Mouse (Mus musculus) kidney, postnatal 4 days (tissue): Measurements from ENCODE around the gene Pcgf2.
"Not testable (repeated sequence)": the region's sequence is repeated elsewhere in the genome, so short reads cannot be mapped to it uniquely, and the experiment has no call there.

Experiments
- DNase-seq, 2 experiments: peaks; one replicate each; pipeline ENCODE4 v3.0.0; 2021; ENCODE audit warnings: mixed read lengths in 2 of 2

The Pcgf2 gene

DNA sequence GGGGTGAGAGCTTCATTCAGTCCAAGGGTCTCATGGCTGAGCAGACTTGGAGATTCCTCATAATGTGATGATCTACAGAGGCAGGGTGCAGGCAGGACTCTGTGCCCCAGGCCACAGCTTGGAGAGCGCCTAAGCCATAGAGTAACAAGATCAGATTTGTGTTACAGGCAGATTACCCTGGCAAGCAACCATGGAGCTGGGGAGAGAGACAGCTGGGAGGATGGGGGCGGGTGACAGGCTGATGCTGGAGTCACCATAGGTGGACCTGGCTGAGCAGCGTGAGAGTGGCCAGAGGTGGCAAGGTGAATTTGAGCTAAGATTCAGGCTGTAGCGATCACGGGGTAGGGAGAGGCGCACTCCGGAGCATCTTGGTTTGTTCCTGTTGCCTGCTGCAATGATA, 32.1 kb downstream of the Pcgf2 start:
- DNase-seq, result no peak

GRCm38 (mm10) chr11:97666794-97667193, 33.5 kb downstream of the Pcgf2 start:
- DNase-seq, result no peak

GRCm38 (mm10) chr11:97666221-97666620, 34.1 kb downstream of the Pcgf2 start:
- no peak for DNase-seq

DNA sequence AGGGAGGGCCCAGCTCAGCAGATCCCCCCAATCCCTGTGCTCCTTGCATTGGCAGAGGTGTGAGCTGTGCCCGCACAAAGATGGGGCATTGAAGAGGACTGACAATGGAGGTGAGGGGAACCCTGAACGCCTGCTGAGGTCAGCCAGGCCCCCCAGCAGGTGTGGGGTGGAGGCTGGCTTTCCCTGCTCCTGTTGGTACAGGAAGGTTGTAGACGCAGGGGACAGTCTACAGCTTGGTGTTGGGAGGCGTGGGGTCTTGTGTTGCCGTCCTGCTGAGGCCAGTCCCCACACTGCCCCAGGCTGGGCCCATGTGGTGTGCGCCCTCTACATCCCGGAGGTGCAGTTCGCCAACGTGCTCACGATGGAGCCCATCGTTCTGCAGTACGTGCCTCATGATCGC, 34.9 kb downstream of the Pcgf2 start:
- no peak for DNase-seq

DNA sequence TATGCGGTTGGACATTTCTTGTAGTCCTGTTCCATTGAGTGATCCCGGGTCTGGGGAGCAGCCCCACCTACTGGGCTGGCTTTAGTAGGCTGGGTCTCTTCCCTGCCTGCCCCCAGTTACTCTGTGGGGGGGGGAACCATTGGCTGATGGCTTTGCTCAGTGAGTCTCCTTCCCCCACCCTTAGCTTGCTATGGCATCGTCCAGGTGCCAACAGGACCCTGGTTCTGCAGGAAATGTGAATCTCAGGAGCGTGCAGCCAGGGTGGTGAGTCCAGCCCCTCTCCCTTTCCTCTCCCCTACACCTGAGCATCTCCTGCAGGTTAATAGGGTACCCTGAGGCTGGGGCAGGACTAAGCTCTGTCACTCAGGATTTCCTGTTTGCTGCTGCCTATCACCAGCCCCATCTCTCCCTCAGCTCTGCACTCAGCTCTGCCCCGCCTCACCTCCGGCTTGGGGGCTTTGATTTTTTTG, 35.5 kb downstream of the Pcgf2 start:
- peak in 1 of 2 experiments; percentile 61 for DNase-seq

GRCm38 (mm10) chr11:97664339-97664665, 36.0 kb downstream of the Pcgf2 start:
- DNase-seq, result no peak

DNA sequence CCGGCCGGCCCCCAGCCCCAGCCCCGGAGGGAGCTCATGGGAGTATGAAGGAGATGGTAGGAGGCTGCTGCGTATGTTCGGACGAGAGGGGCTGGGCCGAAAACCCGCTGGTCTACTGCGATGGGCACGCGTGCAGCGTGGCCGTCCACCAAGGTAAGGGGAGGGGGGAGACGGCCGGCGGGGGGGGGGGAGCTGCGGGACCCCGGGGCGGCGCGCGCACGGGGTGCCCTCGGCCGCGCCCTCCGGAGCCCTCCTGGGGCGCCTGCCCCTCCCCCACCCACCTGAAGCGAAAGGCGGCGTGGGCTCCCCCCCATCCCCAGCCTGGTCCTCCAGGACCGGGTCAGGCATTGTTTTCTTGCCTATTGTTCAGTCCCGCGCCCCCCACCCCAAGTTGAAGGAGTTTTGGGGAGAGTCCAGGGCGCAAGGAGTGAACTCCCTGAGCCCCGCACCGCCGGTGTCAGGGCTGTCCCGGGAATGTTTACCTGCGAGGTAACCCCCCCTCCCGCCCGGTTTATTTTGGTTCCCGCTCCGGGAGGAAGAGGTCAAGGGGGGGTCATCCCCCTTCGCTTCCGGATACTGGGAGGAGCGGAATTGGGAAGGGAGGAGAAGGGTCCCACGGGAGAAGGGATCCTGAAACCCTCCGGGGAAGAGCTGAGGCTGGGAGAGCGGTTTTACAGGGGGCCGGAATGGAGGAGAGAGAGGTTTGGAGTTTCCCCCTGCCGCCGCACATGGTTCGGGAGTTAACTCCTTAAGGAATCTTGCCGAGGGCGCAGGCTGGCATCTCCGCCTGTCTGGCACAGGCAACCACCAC, 36.6 kb downstream of the Pcgf2 start:
- DNase-seq, result peak; percentile 55 to 71

DNA sequence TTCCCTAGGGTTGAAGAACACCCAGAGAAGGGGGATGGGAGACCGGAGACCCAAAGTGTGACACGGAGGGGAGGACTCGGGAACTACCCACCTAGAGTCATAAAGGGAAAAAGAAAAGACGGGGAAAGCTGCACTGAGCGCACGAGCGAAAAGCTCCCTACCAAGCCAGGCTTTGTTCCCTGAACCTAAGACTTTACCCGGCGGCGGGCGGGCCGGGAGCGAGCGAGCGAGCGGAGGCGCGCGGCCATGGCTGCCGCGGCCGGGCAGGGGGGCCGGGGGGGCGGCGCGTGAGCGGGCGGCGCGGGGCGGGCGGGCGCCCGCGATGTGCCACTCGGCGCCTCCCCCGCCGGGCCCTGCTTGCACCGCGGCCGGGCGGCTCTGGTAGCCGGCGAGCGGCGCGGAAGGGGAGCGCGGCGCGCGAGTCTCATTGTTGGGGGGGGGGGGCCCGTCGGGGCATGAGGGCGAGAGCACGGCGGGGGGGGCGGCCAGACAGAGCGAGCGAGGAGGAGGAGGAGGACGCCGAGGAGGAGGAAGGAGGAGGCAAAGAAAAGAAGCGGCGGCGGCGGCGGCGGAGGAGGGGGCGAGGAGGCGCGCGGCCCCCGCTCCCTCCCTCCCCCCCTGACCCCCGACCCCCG, 37.3 kb downstream of the Pcgf2 start, which contains the start of gene Mllt6:
Gene Mllt6 (plus strand): TSS at position 522 of the 635 bp plus-strand sequence.
- peak; percentile 85 to 91 for DNase-seq

DNA sequence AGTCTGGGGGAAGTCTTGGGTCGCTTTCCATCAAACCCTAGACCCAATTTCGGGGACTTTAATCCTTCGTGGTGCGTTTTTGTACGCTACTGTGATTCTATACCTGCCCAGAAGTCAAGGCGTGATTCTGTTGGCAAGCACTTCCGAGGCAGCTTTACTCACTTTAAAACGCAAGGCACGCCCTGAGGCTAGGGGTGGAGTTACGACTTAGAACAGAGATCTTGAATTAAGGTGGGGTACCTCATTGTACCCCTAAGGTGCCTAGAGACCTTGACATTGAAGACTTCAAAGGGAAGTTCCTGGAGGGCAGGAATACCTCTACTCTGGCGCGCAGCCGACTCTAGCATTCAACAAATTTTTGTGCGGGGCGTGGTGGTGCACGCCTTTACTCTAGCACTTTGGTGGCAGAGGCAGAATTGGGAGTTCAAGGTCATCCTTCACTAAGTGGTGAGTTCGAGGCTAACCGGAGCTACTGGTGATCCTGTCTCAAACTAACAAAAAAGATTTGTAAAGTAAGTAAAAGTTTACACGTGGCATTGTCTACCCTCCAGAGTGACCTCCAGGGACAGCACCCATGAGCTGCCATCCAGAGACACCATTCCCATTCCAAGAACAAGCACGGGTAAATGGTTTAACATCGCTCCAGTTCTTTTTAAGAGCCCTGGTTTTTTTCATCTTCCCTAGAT, 37.9 kb downstream of the Pcgf2 start:
- DNase-seq, result peak; percentile 55 to 72

DNA sequence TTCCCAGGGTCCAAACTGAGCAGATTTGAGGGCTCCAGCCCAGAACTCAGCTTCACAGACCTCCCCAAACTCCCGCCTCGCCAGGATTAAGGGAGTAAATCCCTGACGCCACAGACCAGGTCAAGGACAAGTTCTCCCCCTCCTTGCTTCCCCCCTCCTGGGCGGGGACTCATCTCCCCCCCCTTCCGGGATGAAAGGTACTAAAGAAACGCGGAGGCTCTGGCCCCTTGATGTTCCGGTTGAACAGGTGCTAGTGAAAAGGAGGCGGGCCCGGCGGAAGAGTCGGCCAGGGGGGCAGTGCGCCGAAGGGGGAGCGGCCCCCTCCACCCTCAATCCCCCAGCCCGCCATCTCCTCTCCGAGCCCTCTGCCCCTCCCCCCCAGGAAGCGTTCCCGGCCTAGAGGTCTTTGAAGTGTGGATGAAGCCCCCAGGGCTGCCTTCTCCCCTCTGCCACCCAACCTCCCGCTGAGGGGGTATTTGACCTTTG, 38.6 kb downstream of the Pcgf2 start:
- DNase-seq, result peak; percentile 75 to 86

DNA sequence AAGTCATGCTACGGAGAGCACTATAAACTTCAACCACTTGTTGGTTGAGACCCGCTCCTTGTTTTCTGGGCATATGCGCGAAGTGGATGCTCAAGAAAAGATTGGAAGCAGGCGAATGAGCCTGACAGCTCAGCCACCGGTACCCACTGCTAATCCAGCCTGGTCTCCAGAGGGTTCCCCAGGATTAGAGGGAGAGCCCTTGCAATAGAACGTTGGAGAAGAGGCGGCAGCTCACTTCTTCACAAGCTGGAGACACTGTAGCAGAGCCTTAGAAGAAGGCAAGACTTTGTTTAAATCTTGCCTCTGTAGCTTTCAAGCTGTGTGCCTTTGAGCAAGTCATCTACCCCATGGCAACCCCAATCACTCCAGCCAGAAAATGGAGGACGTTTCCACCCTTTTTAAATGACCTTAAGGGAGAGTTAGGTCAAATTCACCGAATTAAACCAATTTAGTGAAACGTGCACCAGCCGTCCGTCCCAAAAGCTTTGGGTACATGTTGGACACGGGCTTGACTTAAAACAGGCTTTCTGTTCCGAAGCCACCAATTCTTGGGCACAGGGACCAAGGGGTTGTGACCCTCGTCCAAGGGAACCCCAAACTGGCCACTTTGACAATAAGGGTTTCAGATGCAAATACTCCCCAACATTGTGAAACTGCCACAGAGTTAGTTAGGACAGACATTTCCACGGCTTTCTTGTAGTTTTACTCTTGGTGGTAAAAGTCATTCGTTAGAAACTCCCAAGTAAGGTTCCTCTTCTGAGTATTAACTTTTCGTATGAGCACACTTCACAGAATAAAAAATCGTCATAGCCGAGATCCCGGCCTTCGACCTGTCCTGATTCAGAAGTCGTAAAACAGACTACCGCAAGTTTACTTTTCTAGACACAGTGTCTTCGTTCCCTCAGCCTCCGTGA, 39.3 kb downstream of the Pcgf2 start:
- DNase-seq, result no peak

GRCm38 (mm10) chr11:97659990-97660714, 40.1 kb downstream of the Pcgf2 start:
- peak; percentile 82 to 89 for DNase-seq

DNA sequence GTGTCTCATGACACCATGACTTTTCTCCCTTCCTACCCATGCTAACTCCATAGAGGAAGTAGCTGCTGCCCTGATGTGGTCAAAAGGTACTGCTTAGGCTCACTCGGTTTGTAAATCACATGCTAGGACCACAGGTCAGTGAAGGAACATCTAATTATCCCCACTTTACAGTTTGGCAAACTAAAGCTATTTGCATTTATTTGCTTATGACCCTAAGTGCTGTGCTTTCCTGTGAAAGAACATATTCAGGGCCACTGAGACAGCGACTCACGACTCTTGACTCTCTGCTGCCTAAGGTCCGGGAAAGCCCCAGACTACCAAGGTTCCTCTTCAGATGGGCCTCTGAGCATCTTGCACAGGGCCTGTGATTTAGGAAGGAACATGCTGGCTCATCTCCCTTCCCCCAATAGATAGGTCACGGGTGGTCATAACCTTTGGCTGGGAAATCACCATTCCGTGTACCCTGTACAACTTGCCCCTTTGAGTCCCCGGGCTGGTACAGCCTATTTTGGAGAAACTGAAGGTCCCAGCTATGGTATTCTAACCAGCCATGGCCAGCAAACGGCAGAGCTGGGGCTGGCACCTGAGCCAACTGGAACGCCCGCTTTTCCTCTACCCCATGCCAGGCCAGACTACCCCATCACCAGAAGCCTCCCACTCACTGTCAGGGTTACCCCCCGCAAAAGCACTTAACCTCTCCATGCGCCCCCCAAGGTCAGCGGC, 40.9 kb downstream of the Pcgf2 start:
- DNase-seq, result peak in 1 of 2 experiments; percentile 56

- no peak for DNase-seq
Measured at GRCm38 (mm10) chr11:97658751-97659266, 41.5 kb downstream of the Pcgf2 start.

DNA sequence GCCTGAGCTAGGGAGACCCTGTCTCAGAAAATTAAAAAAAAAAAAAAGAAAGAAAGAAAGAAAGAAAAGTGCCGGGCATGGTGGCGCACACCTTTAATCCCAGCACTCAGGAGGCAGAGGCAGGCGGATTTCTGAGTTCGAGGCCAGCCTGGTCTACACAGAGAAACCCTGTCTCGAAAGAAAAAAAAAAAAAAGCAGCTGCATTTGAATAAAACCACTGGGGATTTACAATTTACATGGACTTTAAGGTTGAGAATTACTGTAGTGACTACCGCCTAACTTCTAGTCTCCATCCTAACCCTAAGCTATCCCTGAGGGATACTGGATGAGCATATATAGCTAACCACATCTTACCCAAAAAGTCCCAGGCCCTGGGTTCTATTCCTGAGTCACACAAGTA, 42.3 kb downstream of the Pcgf2 start:
- DNase-seq, result not testable (repeated sequence)

DNA sequence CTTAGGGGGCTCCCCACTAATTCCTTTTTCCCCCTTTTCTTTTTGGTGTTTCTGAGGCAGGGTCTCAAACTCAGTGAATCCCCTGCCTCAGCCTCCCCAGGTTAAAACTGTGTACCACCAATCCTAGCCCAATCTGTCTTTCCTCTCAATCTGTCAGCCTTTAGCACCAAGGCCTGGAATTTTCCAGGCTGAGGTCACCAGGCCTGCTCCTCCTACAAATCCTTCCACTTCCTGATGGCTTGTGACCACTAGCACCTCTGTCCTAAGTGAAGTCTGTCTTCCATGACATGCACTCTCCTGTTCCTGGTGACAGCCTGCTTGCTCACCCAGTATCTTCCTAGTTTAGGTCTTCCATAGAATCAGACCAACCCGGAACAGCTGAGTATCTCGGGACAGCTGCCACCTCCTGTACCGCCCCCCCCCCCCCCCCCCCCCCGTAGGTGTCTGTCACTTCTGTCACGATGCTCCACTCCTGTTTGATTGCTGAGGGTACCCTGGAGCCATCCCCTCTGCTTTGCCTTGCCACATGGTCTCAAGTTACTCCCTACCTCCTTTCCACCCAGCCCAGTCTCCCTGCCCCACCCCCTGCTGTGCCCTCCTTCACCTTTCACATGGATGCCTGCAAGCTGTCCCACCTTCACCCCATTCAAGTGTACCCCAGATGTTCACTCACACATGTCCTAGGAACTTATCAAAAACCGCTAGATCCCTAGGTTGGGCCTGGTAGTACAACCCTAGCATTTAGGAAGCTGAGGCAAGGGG, 42.9 kb downstream of the Pcgf2 start:
- DNase-seq, result no peak

DNA sequence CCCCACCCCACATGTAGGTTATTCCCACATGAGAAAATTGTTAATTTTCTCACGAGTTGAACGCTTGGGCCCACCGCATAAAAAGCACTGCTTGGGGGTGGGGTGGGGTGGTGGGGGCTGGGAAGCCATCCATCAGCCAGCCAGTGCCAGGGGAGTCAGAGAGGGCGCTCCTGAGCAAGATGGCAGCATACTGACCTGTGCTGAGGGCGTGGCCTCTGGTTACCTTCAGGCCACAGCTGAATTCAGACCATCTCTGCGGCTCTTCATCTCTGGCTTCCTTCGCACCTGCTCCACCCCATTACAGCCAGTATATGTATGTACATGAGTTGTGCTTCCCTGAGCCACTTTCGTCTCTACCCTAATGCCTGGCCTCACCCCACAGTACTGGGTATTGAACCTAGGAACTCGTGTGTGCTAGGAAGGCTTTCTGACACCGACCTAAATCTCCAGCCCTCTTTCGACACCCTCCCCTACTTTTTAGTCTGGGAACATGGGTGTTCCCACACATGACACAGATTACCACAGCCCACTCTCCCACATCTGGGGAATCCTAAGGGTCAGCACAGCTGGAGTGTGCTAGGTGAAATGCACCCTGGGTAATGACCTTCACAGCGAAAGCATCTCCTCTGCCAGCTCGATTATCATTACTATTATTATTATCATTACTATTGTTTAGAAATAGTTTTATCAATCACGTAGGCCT, 43.9 kb downstream of the Pcgf2 start:
- DNase-seq, result no peak

GRCm38 (mm10) chr11:97654210-97654609, 46.1 kb downstream of the Pcgf2 start:
- no peak for DNase-seq

GRCm38 (mm10) chr11:97653376-97653775, 46.9 kb downstream of the Pcgf2 start:
- peak in 1 of 2 experiments; percentile 31 for DNase-seq
